Mouse (Mus musculus) right cerebral cortex, postnatal 4 days (tissue): ENCODE measurements around the gene Gm49450.
"Not testable (repeated sequence)": the region's sequence is repeated elsewhere in the genome, so short reads cannot be mapped to it uniquely, and the experiment has no call there.

Source experiments
- DNase-seq: peaks from one replicate; pipeline ENCODE4 v3.0.0-alpha.2; 2022

Gene Gm49450

GRCm38 (mm10) chr15:98954425-98955253 lies 1.3 kb upstream of the Gm49450 start:
- peak; percentile 63 for DNase-seq

- peak; percentile 67 for DNase-seq
These were observed 475 bp downstream of the Gm49450 start for GRCm38 (mm10) chr15:98952751-98953400.

- no peak for DNase-seq
These were observed 1.3 kb downstream of the Gm49450 start for GRCm38 (mm10) chr15:98952063-98952455.

- DNase-seq, result not testable (repeated sequence)
These were observed 2.0 kb downstream of the Gm49450 start for GRCm38 (mm10) chr15:98951122-98952062.

- DNase-seq, result no peak
These were observed 3.8 kb downstream of the Gm49450 start for GRCm38 (mm10) chr15:98949607-98949892.

GRCm38 (mm10) chr15:98948857-98949606 lies 4.3 kb downstream of the Gm49450 start:
- DNase-seq, result no peak

- DNase-seq, result no peak
These were observed 5.0 kb downstream of the Gm49450 start for GRCm38 (mm10) chr15:98948382-98948781.

GRCm38 (mm10) chr15:98947884-98948283 lies 5.5 kb downstream of the Gm49450 start:
- DNase-seq, result no peak

GRCm38 (mm10) chr15:98943133-98943532 lies 10.2 kb downstream of the Gm49450 start:
- DNase-seq, result no peak

GRCm38 (mm10) chr15:98942081-98942480 lies 11.3 kb downstream of the Gm49450 start:
- DNase-seq, result no peak

- DNase-seq, result no peak
These were observed 11.8 kb downstream of the Gm49450 start for GRCm38 (mm10) chr15:98941539-98941938.

- no peak for DNase-seq
These were observed 12.5 kb downstream of the Gm49450 start for GRCm38 (mm10) chr15:98940816-98941215.

- peak; percentile 87 for DNase-seq
These were observed 19.0 kb downstream of the Gm49450 start, which contains the start of gene Tuba1b for GRCm38 (mm10) chr15:98934217-98934839. TSS of gene Tuba1b (minus strand) at chr15:98934565.

- peak; percentile 97 for DNase-seq
These were observed 19.5 kb downstream of the Gm49450 start for GRCm38 (mm10) chr15:98933833-98934216.

- not testable (repeated sequence) for DNase-seq
These were observed 20.2 kb downstream of the Gm49450 start for GRCm38 (mm10) chr15:98933004-98933671.

GRCm38 (mm10) chr15:98930998-98931397 lies 22.4 kb downstream of the Gm49450 start:
- DNase-seq, result no peak

- DNase-seq, result no peak
These were observed 23.2 kb downstream of the Gm49450 start for GRCm38 (mm10) chr15:98930017-98930734.

- DNase-seq, result peak; percentile 47
These were observed 24.6 kb downstream of the Gm49450 start for GRCm38 (mm10) chr15:98928598-98929240.

GRCm38 (mm10) chr15:98927566-98927965 lies 25.8 kb downstream of the Gm49450 start:
- no peak for DNase-seq

GRCm38 (mm10) chr15:98924682-98925081 lies 28.7 kb downstream of the Gm49450 start:
- DNase-seq, result no peak
